Mouse (Mus musculus) hindbrain, embryonic 15.5 days (tissue): ENCODE measurements at regions not wholly inside any gene's neighbourhood (a gene's known extent, or its start where the extent isn't known, plus 50 kb on each side); places are given as distances from the start of the nearest gene placed in this dataset.

Experiments used
- ATAC-seq: fragments of 200-750 bp; cut with Nextera tagmentation; 2 replicates; pipeline ENCODE4 v1.8.0; 2017; ENCODE audit warnings: low read depth, moderate number of reproducible peaks, moderate TSS enrichment; ENCODE audit not compliant: low FRiP score
- H3K27ac ChIP-seq: fragments of 300-500 bp; sonication (generic); replicated peaks from 2 replicates; pipeline ENCODE4 v1.5.1; 2015; ENCODE audit warnings: mild to moderate bottlenecking, inconsistent platforms
- H3K27me3 ChIP-seq: fragments of 300-500 bp; sonication (generic); 2 replicates; pipeline ENCODE4 v1.6.1; 2015; ENCODE audit warnings: control low read depth, inconsistent platforms
- H3K36me3 ChIP-seq: fragments of 300-500 bp; sonication (generic); 2 replicates; pipeline ENCODE4 v1.6.1; 2015; ENCODE audit warnings: control low read depth, inconsistent platforms
- H3K4me1 ChIP-seq: fragments of 300-500 bp; sonication (generic); replicated peaks from 2 replicates; pipeline ENCODE4 v1.6.1; 2015; ENCODE audit warnings: control low read depth, inconsistent platforms
- H3K4me2 ChIP-seq: fragments of 300-500 bp; sonication (generic); 2 replicates; pipeline ENCODE4 v1.6.1; 2015; ENCODE audit warnings: moderate library complexity, mild to moderate bottlenecking, inconsistent platforms
- H3K4me3 ChIP-seq: fragments of 300-500 bp; sonication (generic); 2 replicates; pipeline ENCODE4 v1.5.1; 2015; ENCODE audit warnings: mild to moderate bottlenecking, inconsistent platforms
- H3K9ac ChIP-seq: fragments of 300-500 bp; sonication (generic); 2 replicates; pipeline ENCODE4 v1.6.1; 2015; ENCODE audit warnings: inconsistent platforms
- H3K9me3 ChIP-seq: fragments of 300-500 bp; sonication (generic); 2 replicates; pipeline ENCODE4 v1.6.1; 2016; ENCODE audit warnings: control low read depth, inconsistent platforms
- WGBS: fragments of 180-500 bp; shearing (Covaris S2); methylation state at CpG from one replicate; pipeline ENCODE4 v1.1.7; 2015; 5-methylcytosine and 5-hydroxymethylcytosine counted together

DNA sequence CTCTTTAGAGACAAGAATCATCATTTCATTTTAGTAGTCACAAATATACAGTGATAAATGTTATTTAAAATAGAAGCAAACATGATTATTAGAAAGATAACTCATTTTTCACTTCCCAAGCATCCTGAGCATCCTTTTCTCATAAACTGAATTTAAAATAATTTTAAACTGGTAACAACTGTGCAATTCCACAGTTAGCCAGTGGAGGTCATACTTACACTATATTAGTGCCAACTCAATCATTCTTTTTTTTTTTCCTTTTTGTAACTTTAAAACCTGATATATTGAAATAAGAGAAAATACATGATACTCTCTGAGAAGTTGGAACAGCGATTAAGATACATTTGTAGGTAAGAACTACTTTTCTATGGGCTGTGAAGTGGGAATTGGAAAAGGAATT is 113.2 kb upstream of the Gm17509 start:
- no peak for ATAC-seq
- Histone ChIP-seq H3K4me1 (no peaks in the 10 kb centered on the region), H3K9me3 (no peaks in the 10 kb centered on the region), H3K36me3 (no peaks in the 10 kb centered on the region), H3K27ac (no peak overlapping the region), H3K4me3 (no peak overlapping the region), H3K4me2 (no peak overlapping the region), H3K9ac (no peak overlapping the region), H3K27me3 (no peaks in the 10 kb centered on the region)
- 23% methylated on average over 1 of the region's 1 CpGs for WGBS

DNA sequence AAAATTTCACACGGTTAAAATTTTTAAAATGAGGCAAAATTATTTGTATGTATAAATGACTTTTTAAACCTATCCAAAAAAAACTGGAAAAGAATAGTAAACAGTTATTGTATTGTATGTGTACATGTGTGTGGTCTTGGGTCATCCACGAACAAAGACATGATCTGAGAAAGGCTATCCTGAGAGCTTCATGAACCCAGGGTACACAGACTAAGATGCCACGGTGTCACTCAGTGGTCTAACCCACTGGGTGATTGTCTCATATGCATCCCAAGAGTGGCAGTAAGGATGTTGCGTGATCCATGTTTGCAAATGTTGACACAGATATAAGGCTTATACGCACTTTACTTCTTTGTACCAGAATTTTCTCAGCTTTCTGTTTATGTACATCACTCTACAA is 113.7 kb upstream of the Gm17509 start:
- H3K4me2 ChIP-seq: no peak overlapping the region
- no peak overlapping the region for H3K4me3 ChIP-seq
- H3K9me3 ChIP-seq: no peaks in the 10 kb centered on the region
- no peak for ATAC-seq
- no peak overlapping the region for H3K27ac ChIP-seq
- WGBS: 96% methylated on average over 5 of the region's 5 CpGs
- H3K9ac ChIP-seq: no peak overlapping the region
- no peaks in the 10 kb centered on the region for H3K4me1 ChIP-seq
- H3K27me3 ChIP-seq: no peaks in the 10 kb centered on the region
- no peaks in the 10 kb centered on the region for H3K36me3 ChIP-seq

DNA sequence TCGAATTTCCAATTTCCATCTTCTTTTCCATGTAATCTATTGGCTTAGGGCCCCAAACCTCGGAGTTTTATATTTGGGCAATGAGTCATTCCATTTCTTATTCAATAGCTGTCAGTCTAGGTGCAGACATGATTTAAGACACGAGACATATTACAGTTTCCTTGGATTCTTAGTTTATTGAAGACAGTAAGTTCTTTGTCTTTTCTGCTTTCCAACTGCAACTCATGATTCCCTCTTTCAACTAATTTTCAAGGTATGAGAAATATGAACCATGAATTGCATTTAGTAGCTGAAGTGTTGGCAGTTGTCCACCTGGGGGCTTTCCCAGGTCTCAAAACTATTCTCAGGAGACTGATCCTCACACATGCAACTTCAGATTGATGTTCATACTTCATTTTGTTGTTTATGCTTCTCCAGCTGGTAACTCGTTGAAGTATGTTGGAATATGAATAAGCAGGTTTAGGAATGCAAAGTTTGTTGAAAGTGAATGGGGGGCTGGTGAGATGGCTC is 160.3 kb upstream of the Gm17509 start:
- Histone ChIP-seq H3K9me3 (no peaks in the 10 kb centered on the region), H3K27me3 (no peaks in the 10 kb centered on the region), H3K4me3 (no peak overlapping the region), H3K4me1 (no peaks in the 10 kb centered on the region), H3K36me3 (no peaks in the 10 kb centered on the region), H3K4me2 (no peak overlapping the region), H3K27ac (no peak overlapping the region), H3K9ac (no peak overlapping the region)
- WGBS: 79% methylated on average over 4 of the region's 4 CpGs
- no peak for ATAC-seq

- H3K9me3 ChIP-seq: no peaks in the 10 kb centered on the region
- H3K4me2 ChIP-seq: no peak overlapping the region
- 74% methylated on average over 12 of the region's 12 CpGs for WGBS
- no peak overlapping the region for H3K27ac ChIP-seq
- H3K9ac ChIP-seq: no peak overlapping the region
- no peaks in the 10 kb centered on the region for H3K27me3 ChIP-seq
- ATAC-seq: no peak
- H3K4me1 ChIP-seq: no peaks in the 10 kb centered on the region
- no peak overlapping the region for H3K4me3 ChIP-seq
- no peaks in the 10 kb centered on the region for H3K36me3 ChIP-seq
Measured at GRCm38 (mm10) chr13:117383480-117384137, 162.7 kb upstream of the Gm17509 start.

GRCm38 (mm10) chr13:117390287-117390686 is 169.4 kb upstream of the Gm17509 start:
- H3K36me3 ChIP-seq: no peaks in the 10 kb centered on the region
- ATAC-seq: no peak

GRCm38 (mm10) chr13:117393488-117393887 is 172.6 kb upstream of the Gm17509 start:
- Histone ChIP-seq H3K9me3 (no peaks in the 10 kb centered on the region), H3K4me1 (no peaks in the 10 kb centered on the region), H3K36me3 (no peaks in the 10 kb centered on the region), H3K27me3 (no peaks in the 10 kb centered on the region), H3K9ac (no peak overlapping the region), H3K27ac (no peak overlapping the region), H3K4me2 (no peak overlapping the region), H3K4me3 (no peak overlapping the region)
- ATAC-seq: no peak
- WGBS: 58% methylated on average over 1 of the region's 1 CpGs

More at GRCm38 (mm10) chr13:117390287-117390686, 169.4 kb upstream of the Gm17509 start:
- Histone ChIP-seq H3K27me3 (no peaks in the 10 kb centered on the region), H3K4me2 (no peak overlapping the region), H3K9me3 (no peaks in the 10 kb centered on the region), H3K4me1 (no peaks in the 10 kb centered on the region), H3K27ac (no peak overlapping the region), H3K4me3 (no peak overlapping the region), H3K9ac (no peak overlapping the region)

DNA sequence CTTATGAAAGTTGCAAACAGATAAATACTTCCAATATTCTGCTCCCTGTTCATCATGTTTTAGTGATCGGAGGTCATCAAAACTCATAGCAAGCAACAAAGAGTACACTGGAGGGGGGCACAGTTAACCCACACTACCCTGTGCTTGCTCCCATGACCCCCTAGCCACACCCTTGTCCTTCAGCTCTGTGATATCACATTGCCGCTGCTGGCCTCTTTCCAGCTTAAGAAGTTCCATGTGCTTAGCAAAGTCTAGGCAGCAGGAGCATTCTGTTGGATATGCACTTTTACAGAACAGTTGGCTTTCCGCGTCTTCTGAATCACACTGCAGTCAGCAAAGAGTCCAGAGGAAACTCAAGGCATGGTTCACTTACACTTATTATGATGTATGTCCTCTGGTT is 180.4 kb upstream of the Gm17509 start:
- Histone ChIP-seq H3K4me2 (no peak overlapping the region), H3K27me3 (no peaks in the 10 kb centered on the region), H3K9ac (no peak overlapping the region), H3K36me3 (no peaks in the 10 kb centered on the region), H3K9me3 (no peaks in the 10 kb centered on the region), H3K4me1 (no peaks in the 10 kb centered on the region), H3K27ac (no peak overlapping the region), H3K4me3 (no peak overlapping the region)
- 91% methylated on average over 4 of the region's 4 CpGs for WGBS
- ATAC-seq: no peak

DNA sequence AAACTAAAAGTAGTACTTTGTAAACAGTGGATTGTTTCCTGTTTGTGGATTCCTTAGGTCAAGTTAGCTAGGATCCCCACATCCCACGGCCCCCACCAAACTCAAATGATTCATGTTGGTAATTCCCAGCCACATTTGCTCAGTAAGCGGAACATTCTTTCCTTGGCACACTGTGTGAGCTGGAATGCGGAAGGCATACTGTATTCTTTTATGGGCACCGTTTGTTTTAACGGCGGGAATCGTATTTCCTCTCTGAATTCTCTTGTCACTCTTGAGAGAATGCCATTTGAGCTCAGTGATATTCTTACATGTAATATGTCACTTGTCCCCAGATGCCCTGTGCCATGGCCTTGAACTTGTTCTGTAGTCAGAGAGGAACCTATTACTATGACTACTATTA is 189.1 kb upstream of the Gm17509 start:
- no peaks in the 10 kb centered on the region for H3K4me1 ChIP-seq
- H3K4me2 ChIP-seq: no peak overlapping the region
- WGBS: 66% methylated on average over 7 of the region's 7 CpGs
- H3K9me3 ChIP-seq: no peaks in the 10 kb centered on the region
- no peak overlapping the region for H3K4me3 ChIP-seq
- H3K36me3 ChIP-seq: no peaks in the 10 kb centered on the region
- ATAC-seq: no peak
- H3K9ac ChIP-seq: no peak overlapping the region
- H3K27me3 ChIP-seq: no peaks in the 10 kb centered on the region
- no peak overlapping the region for H3K27ac ChIP-seq

GRCm38 (mm10) chr13:117413616-117414015 is 188.5 kb upstream of the Hcn1 start:
- no peak overlapping the region for H3K4me3 ChIP-seq
- H3K36me3 ChIP-seq: no peaks in the 10 kb centered on the region
- no peak overlapping the region for H3K4me2 ChIP-seq
- no peaks in the 10 kb centered on the region for H3K4me1 ChIP-seq
- 72% methylated on average over 4 of the region's 4 CpGs for WGBS
- H3K9me3 ChIP-seq: no peaks in the 10 kb centered on the region
- H3K27ac ChIP-seq: no peak overlapping the region
- no peak for ATAC-seq
- no peak overlapping the region for H3K9ac ChIP-seq
- no peaks in the 10 kb centered on the region for H3K27me3 ChIP-seq

DNA sequence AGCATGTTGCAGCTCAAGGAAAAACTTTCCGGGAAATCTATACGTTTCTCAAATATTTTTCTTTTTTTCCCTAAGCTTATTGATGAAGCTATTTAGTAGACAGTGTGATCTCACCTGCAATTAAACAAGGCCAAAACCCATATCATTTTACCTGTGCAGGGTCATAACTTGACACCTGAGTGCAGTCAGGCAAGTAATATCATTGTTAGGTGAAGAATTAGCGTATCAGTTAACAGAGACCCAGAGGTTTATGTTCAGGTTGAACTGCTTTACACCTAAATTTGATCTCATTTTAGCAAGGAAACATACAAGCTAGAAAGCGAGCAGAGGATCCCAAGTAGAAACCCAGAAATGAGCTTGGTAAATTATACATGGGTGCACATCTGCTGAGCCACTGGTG is 178.6 kb upstream of the Hcn1 start:
- Histone ChIP-seq H3K27me3 (no peaks in the 10 kb centered on the region), H3K27ac (no peak overlapping the region), H3K9ac (no peak overlapping the region), H3K36me3 (no peaks in the 10 kb centered on the region), H3K4me3 (no peak overlapping the region), H3K9me3 (no peaks in the 10 kb centered on the region), H3K4me1 (no peaks in the 10 kb centered on the region), H3K4me2 (no peak overlapping the region)
- 91% methylated on average over 4 of the region's 4 CpGs for WGBS
- no peak for ATAC-seq

- no peaks in the 10 kb centered on the region for H3K4me1 ChIP-seq
- 85% methylated on average over 1 of the region's 1 CpGs for WGBS
- no peak for ATAC-seq
Measured at GRCm38 (mm10) chr13:117425015-117425414, 177.1 kb upstream of the Hcn1 start.

GRCm38 (mm10) chr13:117467407-117467806 is 134.7 kb upstream of the Hcn1 start:
- no peak overlapping the region for H3K4me2 ChIP-seq
- 76% methylated on average over 3 of the region's 3 CpGs for WGBS
- H3K9ac ChIP-seq: no peak overlapping the region
- no peaks in the 10 kb centered on the region for H3K4me1 ChIP-seq
- ATAC-seq: no peak
- no peaks in the 10 kb centered on the region for H3K27me3 ChIP-seq
- H3K36me3 ChIP-seq: no peaks in the 10 kb centered on the region
- H3K4me3 ChIP-seq: no peak overlapping the region
- H3K9me3 ChIP-seq: no peaks in the 10 kb centered on the region
- no peak overlapping the region for H3K27ac ChIP-seq

More at GRCm38 (mm10) chr13:117425015-117425414, 177.1 kb upstream of the Hcn1 start:
- no peak overlapping the region for H3K27ac ChIP-seq
- H3K9ac ChIP-seq: no peak overlapping the region
- H3K9me3 ChIP-seq: no peaks in the 10 kb centered on the region
- H3K4me3 ChIP-seq: no peak overlapping the region
- H3K27me3 ChIP-seq: no peaks in the 10 kb centered on the region
- no peak overlapping the region for H3K4me2 ChIP-seq
- H3K36me3 ChIP-seq: no peaks in the 10 kb centered on the region

DNA sequence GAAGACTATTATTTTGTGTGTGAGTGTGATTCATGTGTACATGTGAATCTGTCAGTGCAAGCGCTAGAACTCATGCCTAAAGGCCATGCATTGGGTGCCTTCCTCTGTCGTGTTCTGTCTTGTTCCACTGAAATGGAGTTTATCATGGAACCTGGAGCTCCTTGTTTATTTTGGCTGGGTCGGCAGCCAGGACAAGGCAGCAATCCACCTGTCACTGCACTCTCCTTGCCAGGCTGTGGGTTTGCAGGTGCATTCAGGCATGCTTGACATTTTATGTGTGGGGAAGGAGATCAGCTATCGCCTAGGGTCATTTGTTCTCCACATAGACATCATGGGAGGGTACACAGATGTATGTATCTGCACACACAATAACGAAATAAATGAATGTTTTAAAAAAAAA is 129.4 kb upstream of the Hcn1 start:
- Histone ChIP-seq H3K27ac (no peak overlapping the region), H3K9ac (no peak overlapping the region), H3K9me3 (no peaks in the 10 kb centered on the region), H3K36me3 (no peaks in the 10 kb centered on the region), H3K4me3 (no peak overlapping the region), H3K4me2 (no peak overlapping the region), H3K27me3 (no peaks in the 10 kb centered on the region), H3K4me1 (no peaks in the 10 kb centered on the region)
- ATAC-seq: no peak
- 82% methylated on average over 5 of the region's 5 CpGs for WGBS
